Mouse (Mus musculus) brain, embryonic 14.5 days (tissue): ENCODE data around the gene Pdcd1.

Source experiments
- CTCF ChIP-seq: fragments of 200-500 bp; IDR thresholded peaks from 2 replicates; pipeline ENCODE4 v1.5.1; 2012; ENCODE audit warnings: inconsistent platforms, mild to moderate bottlenecking, moderate library complexity, borderline replicate concordance; ENCODE audit not compliant: insufficient read depth, insufficient read length; ENCODE audit errors: extremely low read depth
- POLR2A ChIP-seq: fragments of 200-500 bp; IDR thresholded peaks from 2 replicates; pipeline ENCODE4 v1.6.1; 2012; ENCODE audit warnings: mild to moderate bottlenecking, inconsistent platforms, borderline replicate concordance; ENCODE audit not compliant: poor library complexity, insufficient read depth, insufficient read length, severe bottlenecking; ENCODE audit errors: extremely low read depth

- TF ChIP-seq CTCF = no peak
- TF ChIP-seq POLR2A = no peak
Measured at GRCm38 (mm10) chr1:94081191-94081590, 28.8 kb upstream of the Pdcd1 start.
